Mouse (Mus musculus) E14TG2a.4 (cell line): ENCODE data around the gene Lrba.

Experiments used
- H3K27me3 ChIP-seq: 2 replicates; pipeline ENCODE4 v1.6.1; 2014; ENCODE audit warnings: low read length, control low read depth; ENCODE audit not compliant: insufficient read depth
- H3K36me3 ChIP-seq: 2 replicates; pipeline ENCODE4 v1.6.1; 2014; ENCODE audit warnings: low read length, control low read depth; ENCODE audit not compliant: insufficient read depth
- H3K4me1 ChIP-seq: replicated peaks from 2 replicates; pipeline ENCODE4 v1.6.1; 2014; ENCODE audit warnings: low read depth, low read length, control low read depth
- H3K4me3 ChIP-seq: replicated peaks from 2 replicates; pipeline ENCODE4 v1.5.1; 2014; ENCODE audit warnings: mild to moderate bottlenecking, low read length
- H3K9me3 ChIP-seq: 2 replicates; pipeline ENCODE4 v1.6.1; 2014; ENCODE audit warnings: low read length, control low read depth
- CTCF ChIP-seq: conservative IDR thresholded peaks from 2 replicates; pipeline ENCODE4 v1.5.1; 2014; ENCODE audit warnings: low read length
- NANOG ChIP-seq: IDR thresholded peaks from 2 replicates; pipeline ENCODE4 v1.6.1; 2014; ENCODE audit warnings: borderline replicate concordance, low read length, mixed read lengths
- POU5F1 ChIP-seq: IDR thresholded peaks from 2 replicates; pipeline ENCODE4 v1.6.1; 2014; ENCODE audit warnings: low read length, borderline replicate concordance

Gene Lrba

DNA sequence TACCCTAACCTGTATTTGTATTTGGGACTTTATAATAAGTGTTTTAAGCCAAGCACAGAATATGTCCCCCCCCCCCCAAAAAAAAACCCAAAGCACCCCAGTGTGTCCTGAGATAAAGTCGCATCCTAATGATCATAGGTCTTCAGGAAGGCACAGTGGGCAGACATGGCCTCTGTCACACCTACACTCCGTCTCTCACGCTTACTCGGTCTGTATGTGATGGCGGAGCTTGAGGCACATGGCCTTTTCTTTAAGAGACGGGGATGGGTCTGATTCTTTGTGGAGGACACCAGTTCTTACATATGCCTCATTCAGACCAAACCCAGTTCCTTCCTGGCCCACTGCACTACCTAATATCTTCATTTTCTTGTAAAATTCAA, 537.5 kb downstream of the Lrba start:
- TF ChIP-seq POU5F1 (no peak), CTCF (no peak)
- Histone ChIP-seq H3K9me3 (no peaks in the 10 kb centered on the region), H3K36me3 (no peaks in the 10 kb centered on the region), H3K4me3 (no peak overlapping the region), H3K4me1 (no peaks in the 10 kb centered on the region), H3K27me3 (no peaks in the 10 kb centered on the region)

GRCm38 (mm10) chr3:86762456-86762855, 538.0 kb downstream of the Lrba start:
- Histone ChIP-seq H3K9me3 (no peaks in the 10 kb centered on the region), H3K4me3 (no peak overlapping the region), H3K27me3 (no peaks in the 10 kb centered on the region), H3K4me1 (no peaks in the 10 kb centered on the region), H3K36me3 (no peaks in the 10 kb centered on the region)
- TF ChIP-seq POU5F1 (no peak), CTCF (no peak), NANOG (no peak)

- H3K9me3 ChIP-seq: no peaks in the 10 kb centered on the region
- H3K27me3 ChIP-seq: no peaks in the 10 kb centered on the region
- TF ChIP-seq CTCF: no peak
- no peak for TF ChIP-seq POU5F1
- TF ChIP-seq NANOG: no peak
- no peak overlapping the region for H3K4me3 ChIP-seq
- H3K4me1 ChIP-seq: no peaks in the 10 kb centered on the region
- H3K36me3 ChIP-seq: no peaks in the 10 kb centered on the region
Observed at GRCm38 (mm10) chr3:86768553-86768952, 544.1 kb downstream of the Lrba start.

- TF ChIP-seq NANOG: no peak
- no peaks in the 10 kb centered on the region for H3K4me1 ChIP-seq
- H3K36me3 ChIP-seq: no peaks in the 10 kb centered on the region
- H3K27me3 ChIP-seq: no peaks in the 10 kb centered on the region
- no peaks in the 10 kb centered on the region for H3K9me3 ChIP-seq
- H3K4me3 ChIP-seq: no peak overlapping the region
Observed at GRCm38 (mm10) chr3:86768969-86769368, 544.5 kb downstream of the Lrba start.

- H3K27me3 ChIP-seq: no peaks in the 10 kb centered on the region
- H3K4me1 ChIP-seq: 0 out of 2 replicates have a peak, but pooled peaks cover 3% of the 10 kb centered on the region
- TF ChIP-seq CTCF (no peak), NANOG (no peak), POU5F1 (no peak)
- no peak overlapping the region for H3K4me3 ChIP-seq
- no peaks in the 10 kb centered on the region for H3K9me3 ChIP-seq
- H3K36me3 ChIP-seq: peaks cover 5% of the 10 kb centered on the region; the same call in 1 of the 2 replicates
Observed at GRCm38 (mm10) chr3:86774566-86775443, 550.3 kb downstream of the Lrba start.

DNA sequence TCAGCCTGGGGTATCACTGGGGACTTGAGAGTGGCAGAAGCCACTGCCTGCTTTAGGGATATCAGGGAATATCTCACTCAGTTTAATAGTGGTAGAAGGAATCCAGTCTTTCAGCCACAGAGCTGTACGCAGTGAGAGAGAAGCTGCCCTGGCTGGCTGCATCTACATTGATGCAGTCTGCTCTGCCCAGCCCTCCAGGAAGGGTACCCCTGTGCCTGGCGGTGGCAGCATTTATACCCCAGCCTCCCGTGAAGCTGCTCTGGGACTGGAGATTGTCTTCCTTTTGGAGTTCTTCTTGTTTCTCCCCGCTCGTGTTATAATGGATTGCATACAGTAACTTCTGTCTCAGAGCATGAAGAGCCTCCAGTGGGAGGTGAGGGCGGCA, 551.0 kb downstream of the Lrba start:
- Histone ChIP-seq H3K27me3 (no peaks in the 10 kb centered on the region), H3K4me3 (no peak overlapping the region), H3K9me3 (no peaks in the 10 kb centered on the region), H3K36me3 (peaks cover 5% of the 10 kb centered on the region; the same call in 1 of the 2 replicates), H3K4me1 (0 out of 2 replicates have a peak, but pooled peaks cover 6% of the 10 kb centered on the region)
- TF ChIP-seq POU5F1 (no peak), NANOG (no peak), CTCF (no peak)

DNA sequence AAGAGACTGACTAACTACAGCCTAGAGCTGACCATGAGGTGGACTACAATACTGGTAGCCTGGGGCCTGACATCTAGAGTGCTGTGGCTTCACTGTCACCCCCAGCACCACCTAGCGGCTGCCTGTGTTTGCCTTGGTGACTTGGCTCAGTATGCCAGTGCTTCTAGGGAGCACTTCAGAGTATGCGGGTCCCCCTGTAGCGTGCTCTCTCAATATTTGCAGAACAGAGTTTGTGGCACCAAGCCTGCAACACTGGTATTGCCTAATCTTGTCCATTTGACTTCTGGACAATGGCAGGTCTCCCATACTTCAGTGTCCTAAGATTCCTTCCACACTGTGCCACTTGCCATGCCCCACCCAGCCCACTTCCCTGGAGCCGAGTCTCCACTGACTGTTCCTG, 555.2 kb downstream of the Lrba start:
- Histone ChIP-seq H3K36me3 (peaks cover 5% of the 10 kb centered on the region), H3K9me3 (no peaks in the 10 kb centered on the region), H3K4me3 (no peak overlapping the region), H3K4me1 (peaks cover 14% of the 10 kb centered on the region), H3K27me3 (no peaks in the 10 kb centered on the region)
- TF ChIP-seq CTCF (peak; percentile 28), POU5F1 (no peak)

DNA sequence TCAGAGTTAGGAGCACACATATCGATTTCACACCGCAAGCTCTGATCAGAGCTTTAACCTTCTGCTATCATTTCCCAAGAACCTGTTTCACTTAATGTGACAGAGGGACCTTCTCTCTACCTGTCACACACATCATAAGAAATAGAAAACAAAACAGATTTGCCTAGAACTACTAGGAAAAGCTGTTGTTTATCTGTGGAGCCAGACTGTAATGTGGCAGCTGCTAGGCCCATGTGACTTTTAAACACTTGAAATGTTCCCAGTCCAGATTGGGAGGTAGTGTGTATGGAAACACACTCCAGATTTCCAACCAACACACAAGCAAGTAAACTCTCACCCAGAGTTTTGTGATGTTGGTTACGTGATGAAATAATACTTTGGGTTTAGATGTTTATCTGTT, 559.6 kb downstream of the Lrba start:
- Histone ChIP-seq H3K9me3 (no peaks in the 10 kb centered on the region), H3K36me3 (peaks cover 25% of the 10 kb centered on the region), H3K4me3 (no peak overlapping the region), H3K4me1 (peaks cover 37% of the 10 kb centered on the region), H3K27me3 (no peaks in the 10 kb centered on the region)
- TF ChIP-seq CTCF: no peak
- TF ChIP-seq NANOG: no peak
- TF ChIP-seq POU5F1: no peak

- Histone ChIP-seq H3K4me1 (peaks cover 37% of the 10 kb centered on the region), H3K36me3 (peaks cover 28% of the 10 kb centered on the region), H3K27me3 (no peaks in the 10 kb centered on the region), H3K4me3 (peak overlapping the region; percentile 29; the same call in 1 of the 2 replicates), H3K9me3 (no peaks in the 10 kb centered on the region)
- TF ChIP-seq NANOG: no peak
Observed at GRCm38 (mm10) chr3:86784930-86785329, 560.5 kb downstream of the Lrba start.
